Mouse (Mus musculus) MEL (cell line): ENCODE results near the gene Rab33b. TPM values are rescaled to one million over a fixed set of nuclear protein-coding genes. Genes with fewer than 3 reads are reported as not detected.

ENCODE experiments used
- DNase-seq: peaks from one replicate; pipeline ENCODE4 v3.0.0; 2011; ENCODE audit warnings: low read depth, low spot score
- H3K27ac ChIP-seq: 2 replicates; pipeline ENCODE4 v1.5.1; 2012; ENCODE audit warnings: low read depth, mild to moderate bottlenecking, control low read depth, low read length, moderate library complexity; ENCODE audit not compliant: control insufficient read depth
- H3K27me3 ChIP-seq, 2 experiments: fragments of 150-350 bp in 1 of 2; sonication (generic) in 1 of 2; 2 replicates each; pipeline ENCODE4 v1.6.1; 2012; ENCODE audit warnings: low read length in 2 of 2, mild to moderate bottlenecking in 2 of 2, improper control_type of control experiment in 1 of 2, moderate library complexity in 1 of 2; ENCODE audit not compliant: insufficient read depth in 2 of 2, control insufficient read depth in 1 of 2
- H3K36me3 ChIP-seq, 2 experiments: 2 replicates each; pipeline ENCODE4 v1.6.1; 2012 to 2014; ENCODE audit warnings: low read length in 2 of 2, improper control_type of control experiment in 1 of 2, inconsistent platforms in 1 of 2, mild to moderate bottlenecking in 1 of 2; ENCODE audit not compliant: insufficient read depth in 2 of 2, control insufficient read depth in 1 of 2
- H3K4me1 ChIP-seq, 2 experiments: fragments of 150-350 bp in 1 of 2; sonication (generic) in 1 of 2; 2 replicates each; pipeline ENCODE4 v1.6.1; 2012; ENCODE audit warnings: low read length in 2 of 2, improper control_type of control experiment in 1 of 2, mild to moderate bottlenecking in 1 of 2; ENCODE audit not compliant: insufficient read depth in 2 of 2, control insufficient read depth in 1 of 2
- H3K4me3 ChIP-seq, 2 experiments: fragments of 150-350 bp in 1 of 2; sonication (generic) in 1 of 2; 2 replicates each; pipeline ENCODE4 v1.5.1; 2012; ENCODE audit warnings: low read depth in 2 of 2, low read length in 2 of 2, mild to moderate bottlenecking in 2 of 2, moderate library complexity in 2 of 2, control low read depth in 1 of 2, improper control_type of control experiment in 1 of 2; ENCODE audit not compliant: control insufficient read depth in 1 of 2, insufficient read depth in 1 of 2
- H3K79me2 ChIP-seq: 2 replicates; pipeline ENCODE4 v1.6.1; 2012; ENCODE audit warnings: mild to moderate bottlenecking, low read length, moderate library complexity; ENCODE audit not compliant: control insufficient read depth, poor library complexity, insufficient read depth
- H3K9ac ChIP-seq: 2 replicates; pipeline ENCODE4 v1.6.1; 2012; ENCODE audit warnings: low read depth, mild to moderate bottlenecking, control low read depth, low read length, moderate library complexity; ENCODE audit not compliant: control insufficient read depth, poor library complexity, severe bottlenecking
- H3K9me3 ChIP-seq: fragments of 150-350 bp; sonication (generic); replicated peaks from 2 replicates; pipeline ENCODE4 v1.6.1; 2012; ENCODE audit warnings: mild to moderate bottlenecking, low read length, improper control_type of control experiment, moderate library complexity; ENCODE audit not compliant: insufficient read depth
- CHD1 ChIP-seq: IDR thresholded peaks from 2 replicates; pipeline ENCODE4 v1.6.1; 2012; ENCODE audit warnings: low read depth, mild to moderate bottlenecking, inconsistent platforms, low read length, improper control_type of control experiment
- E2F4 ChIP-seq: IDR thresholded peaks from 2 replicates; pipeline ENCODE4 v1.6.1; 2011; ENCODE audit warnings: low read depth, low read length, improper control_type of control experiment, borderline replicate concordance
- ELF1 ChIP-seq: IDR thresholded peaks from 2 replicates; pipeline ENCODE4 v1.6.1; 2014; ENCODE audit warnings: low read depth, mild to moderate bottlenecking, inconsistent platforms, low read length, improper control_type of control experiment, moderate library complexity
- EP300 ChIP-seq, 2 experiments: IDR thresholded peaks; 2 replicates each; pipeline ENCODE4 v1.6.1; 2011; ENCODE audit warnings: improper control_type of control experiment in 2 of 2, low read length in 2 of 2, low read depth in 1 of 2, mild to moderate bottlenecking in 1 of 2
- ETS1 ChIP-seq: IDR thresholded peaks from 2 replicates; pipeline ENCODE4 v1.6.1; 2012; ENCODE audit warnings: low read depth, mild to moderate bottlenecking, inconsistent platforms, low read length, improper control_type of control experiment, moderate library complexity
- HCFC1 ChIP-seq: IDR thresholded peaks from 2 replicates; pipeline ENCODE4 v1.6.1; 2012; ENCODE audit warnings: low read depth, mild to moderate bottlenecking, inconsistent platforms, low read length, improper control_type of control experiment, moderate library complexity
- JUND ChIP-seq: IDR thresholded peaks from 2 replicates; pipeline ENCODE4 v1.6.1; 2011; ENCODE audit warnings: low read depth, mild to moderate bottlenecking, improper control_type of control experiment, low read length
- MAFK ChIP-seq: IDR thresholded peaks from 2 replicates; pipeline ENCODE4 v1.6.1; 2011; ENCODE audit warnings: low read depth, mild to moderate bottlenecking, low read length, improper control_type of control experiment, borderline replicate concordance
- MAX ChIP-seq: IDR thresholded peaks from 2 replicates; pipeline ENCODE4 v1.6.1; 2011; ENCODE audit warnings: low read length, improper control_type of control experiment
- MAZ ChIP-seq: IDR thresholded peaks from 2 replicates; pipeline ENCODE4 v1.6.1; 2012; ENCODE audit warnings: low read depth, mild to moderate bottlenecking, inconsistent platforms, low read length, improper control_type of control experiment
- MEF2A ChIP-seq: IDR thresholded peaks from 2 replicates; pipeline ENCODE4 v1.6.1; 2014; ENCODE audit warnings: low read depth, mild to moderate bottlenecking, inconsistent platforms, low read length, improper control_type of control experiment; ENCODE audit not compliant: poor library complexity, insufficient replicate concordance, severe bottlenecking; ENCODE audit errors: extremely low read depth
- MXI1 ChIP-seq: IDR thresholded peaks from 2 replicates; pipeline ENCODE4 v1.6.1; 2011; ENCODE audit warnings: mild to moderate bottlenecking, low read depth, low read length, improper control_type of control experiment
- MYB ChIP-seq: IDR thresholded peaks from 2 replicates; pipeline ENCODE4 v1.6.1; 2011; ENCODE audit warnings: mild to moderate bottlenecking, low read depth, low read length, improper control_type of control experiment
- MYC ChIP-seq: IDR thresholded peaks from 2 replicates; pipeline ENCODE4 v1.6.1; 2011; ENCODE audit warnings: low read depth, mild to moderate bottlenecking, low read length, improper control_type of control experiment, moderate library complexity
- NELFE ChIP-seq: IDR thresholded peaks from 2 replicates; pipeline ENCODE4 v1.6.1; 2011; ENCODE audit warnings: low read depth, low read length, improper control_type of control experiment
- POLR2AphosphoS5 ChIP-seq: IDR thresholded peaks from 2 replicates; pipeline ENCODE4 v1.6.1; 2012; ENCODE audit warnings: low read depth, borderline replicate concordance, mild to moderate bottlenecking, inconsistent platforms, low read length, moderate library complexity, mixed read lengths
- RAD21 ChIP-seq: IDR thresholded peaks from 2 replicates; pipeline ENCODE4 v1.6.1; 2011; ENCODE audit warnings: mild to moderate bottlenecking, low read depth, low read length, improper control_type of control experiment
- RCOR1 ChIP-seq: IDR thresholded peaks from 2 replicates; pipeline ENCODE4 v1.6.1; 2012; ENCODE audit warnings: low read depth, mild to moderate bottlenecking, inconsistent platforms, low read length, improper control_type of control experiment
- SIN3A ChIP-seq: IDR thresholded peaks from 2 replicates; pipeline ENCODE4 v1.6.1; 2012; ENCODE audit warnings: low read length, improper control_type of control experiment, inconsistent platforms
- TCF12 ChIP-seq: IDR thresholded peaks from 2 replicates; pipeline ENCODE4 v1.6.1; 2014; ENCODE audit warnings: low read depth, mild to moderate bottlenecking, inconsistent platforms, low read length, improper control_type of control experiment, moderate library complexity
- UBTF ChIP-seq: IDR thresholded peaks from 2 replicates; pipeline ENCODE4 v1.6.1; 2012; ENCODE audit warnings: low read depth, mild to moderate bottlenecking, inconsistent platforms, low read length, improper control_type of control experiment, moderate library complexity, borderline replicate concordance; ENCODE audit not compliant: insufficient read depth
- USF1 ChIP-seq: IDR thresholded peaks from 2 replicates; pipeline ENCODE4 v1.6.1; 2014; ENCODE audit warnings: low read depth, mild to moderate bottlenecking, inconsistent platforms, low read length, improper control_type of control experiment, moderate library complexity
- USF2 ChIP-seq, 2 experiments: IDR thresholded peaks; 2 replicates each; pipeline ENCODE4 v1.6.1; 2011 to 2012; ENCODE audit warnings: improper control_type of control experiment in 2 of 2, low read length in 2 of 2, borderline replicate concordance in 1 of 2, inconsistent platforms in 1 of 2, low read depth in 1 of 2, mild to moderate bottlenecking in 1 of 2; ENCODE audit not compliant: insufficient read depth in 1 of 2
- ZC3H11A ChIP-seq: IDR thresholded peaks from 2 replicates; pipeline ENCODE4 v1.6.1; 2012; ENCODE audit warnings: low read depth, mild to moderate bottlenecking, inconsistent platforms, low read length, improper control_type of control experiment
- ZKSCAN1 ChIP-seq: IDR thresholded peaks from 2 replicates; pipeline ENCODE4 v1.6.1; 2012; ENCODE audit warnings: low read depth, mild to moderate bottlenecking, inconsistent platforms, low read length, improper control_type of control experiment, moderate library complexity
- ZMIZ1 ChIP-seq: IDR thresholded peaks from 2 replicates; pipeline ENCODE4 v1.6.1; 2012; ENCODE audit warnings: low read depth, mild to moderate bottlenecking, inconsistent platforms, low read length, improper control_type of control experiment, moderate library complexity
- ZNF384 ChIP-seq: IDR thresholded peaks from 2 replicates; pipeline ENCODE4 v1.6.1; 2012; ENCODE audit warnings: low read depth, mild to moderate bottlenecking, inconsistent platforms, low read length, improper control_type of control experiment
- polyA plus RNA-seq, 2 experiments: library from polyadenylated mRNA; stranded (reverse) in 1 of 2; unstranded in 1 of 2; fragments of >175 nt in 1 of 2; fragments of >200 nt in 1 of 2; gene quantifications; 2 replicates each; pipeline versions ENCODE4 v1.2.1 to v1.2.4; 2012; ENCODE audit warnings: low replicate concordance in 2 of 2, low read depth in 1 of 2; ENCODE audit not compliant: insufficient read length in 2 of 2, insufficient read depth in 1 of 2, missing spikeins in 1 of 2
- total RNA-seq: library from RNA; depleted of rRNA; stranded (reverse); fragments of 300-350 nt; gene quantifications from 2 replicates; pipeline ENCODE4 v1.2.3, GENCODE M21; 2012

The Rab33b gene
- total and polyA plus RNA-seq, 3 experiments: 4.9 to 5.2 TPM; not detected in 1

- Histone ChIP-seq H3K9ac (no peak overlapping the region), H3K27ac (no peak overlapping the region), H3K36me3 (peaks cover 0 to 27% of the 10 kb centered on the region in 2 experiments; a peak in 2 of 4 replicates), H3K9me3 (no peaks in the 10 kb centered on the region), H3K4me3 (no peak overlapping the region), H3K4me1 (no peaks in the 10 kb centered on the region), H3K79me2 (no peaks in the 10 kb centered on the region), H3K27me3 (no peaks in the 10 kb centered on the region)
- DNase-seq: no peak
- TF ChIP-seq EP300 (IDR thresholded peaks at IDR 0.05; ENCODE audit: low read depth in 1 of 2, low read length in 2 of 2): no peak
- TF ChIP-seq E2F4: no peak
- no peak for TF ChIP-seq JUND
- TF ChIP-seq ELF1: no peak
- no peak for TF ChIP-seq HCFC1
- no peak for TF ChIP-seq TCF12
- no peak for TF ChIP-seq ZMIZ1
- no peak for TF ChIP-seq MYC
- TF ChIP-seq MYB: no peak
- no peak for TF ChIP-seq MAFK
- no peak for TF ChIP-seq USF1
- TF ChIP-seq CHD1: no peak
- no peak for TF ChIP-seq ETS1
- TF ChIP-seq NELFE: no peak
- TF ChIP-seq MAZ: no peak
- no peak for TF ChIP-seq UBTF
- no peak for TF ChIP-seq SIN3A
- no peak for TF ChIP-seq ZKSCAN1
- TF ChIP-seq MEF2A: no peak
Observed at GRCm38 (mm10) chr3:51540659-51541058, 56.9 kb downstream of the Rab33b start.

- Histone ChIP-seq H3K79me2 (no peaks in the 10 kb centered on the region), H3K27me3 (no peaks in the 10 kb centered on the region), H3K9ac (no peak overlapping the region), H3K4me3 (no peak overlapping the region), H3K27ac (no peak overlapping the region), H3K9me3 (no peaks in the 10 kb centered on the region), H3K36me3 (peaks cover 0 to 25% of the 10 kb centered on the region in 2 experiments; a peak in 2 of 4 replicates), H3K4me1 (no peaks in the 10 kb centered on the region)
- no peak for DNase-seq
- TF ChIP-seq RCOR1: no peak
- TF ChIP-seq RAD21: no peak
- no peak for TF ChIP-seq POLR2AphosphoS5
- no peak for TF ChIP-seq USF2 (IDR thresholded peaks at IDR 0.05; ENCODE audit: borderline replicate concordance in 1 of 2, insufficient read depth in 1 of 2, low read depth in 1 of 2, low read length in 2 of 2)
- TF ChIP-seq MXI1: no peak
- no peak for TF ChIP-seq ZNF384
- no peak for TF ChIP-seq TCF12
- no peak for TF ChIP-seq MAX
- TF ChIP-seq ZMIZ1: no peak
- TF ChIP-seq ZC3H11A: no peak
- no peak for TF ChIP-seq MAZ
Observed at GRCm38 (mm10) chr3:51544442-51545128, 60.9 kb downstream of the Rab33b start.
